Mouse (Mus musculus) ovary, adult 18-20 months (tissue): ENCODE measurements around the gene Zc2hc1b.
"Not testable (repeated sequence)": the region's sequence is repeated elsewhere in the genome, so short reads cannot be mapped to it uniquely, and the experiment has no call there.

ENCODE experiments used
- DNase-seq: peaks from one replicate; pipeline ENCODE4 v3.0.0; 2022; ENCODE audit warnings: low spot score, mixed read lengths

Zc2hc1b gene

DNA sequence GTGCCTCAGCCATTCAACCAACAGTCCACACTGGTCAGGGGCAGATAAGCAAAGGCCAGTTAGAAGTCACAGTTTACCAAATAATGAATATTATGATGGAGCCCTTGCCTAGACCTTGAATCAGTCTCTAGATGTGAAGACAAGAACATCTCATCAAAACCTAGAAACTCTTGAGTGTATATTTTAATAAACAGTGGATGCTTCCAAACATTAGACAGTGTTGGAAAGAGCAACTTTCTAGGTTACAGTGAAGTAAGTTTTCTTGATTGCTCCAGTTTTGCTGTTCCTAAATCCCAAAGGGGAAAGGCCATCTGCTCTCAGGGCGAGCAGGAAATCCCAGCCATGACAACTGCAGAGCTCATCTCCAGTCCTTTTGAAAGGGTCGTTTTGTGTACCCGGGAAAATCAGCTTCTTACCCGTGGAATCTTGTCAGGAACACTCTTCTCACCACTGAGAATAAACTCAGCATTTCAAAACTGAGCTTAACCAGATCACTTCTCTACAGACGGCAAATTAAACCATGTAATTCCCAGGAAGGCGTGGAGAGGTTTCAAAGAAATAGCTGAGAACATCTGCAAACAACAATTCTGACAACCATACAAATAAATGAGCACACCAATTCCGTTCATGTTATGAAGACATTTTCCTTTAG, at the start of gene Zc2hc1b:
TSS of gene Zc2hc1b (minus strand) at position 51 of the 652 bp plus-strand sequence.
- DNase-seq, result no peak

- no peak for DNase-seq
Observed at GRCm38 (mm10) chr10:13225377-13226063, 47.7 kb upstream of the Zc2hc1b start.

- DNase-seq, result no peak
Observed at GRCm38 (mm10) chr10:13222135-13222534, 44.3 kb upstream of the Zc2hc1b start.

DNA sequence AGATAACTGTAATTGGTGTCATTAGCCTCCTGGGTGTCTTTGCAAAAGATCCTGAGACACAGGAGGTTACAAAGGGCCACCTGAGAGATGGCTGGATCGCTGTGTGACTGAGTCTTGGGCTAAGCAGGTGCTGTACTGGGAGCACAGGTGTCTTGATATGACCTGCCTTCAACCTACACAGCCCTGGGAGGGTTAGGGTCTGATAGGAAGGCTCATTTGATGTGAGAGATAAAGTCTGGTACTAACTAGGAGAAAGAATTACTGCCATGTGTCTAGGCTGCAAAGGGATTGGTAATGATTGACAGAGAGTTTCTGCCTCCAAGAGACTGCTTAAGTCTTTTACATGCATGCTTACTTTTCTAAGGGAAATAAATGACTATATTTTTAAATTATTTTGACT, 42.2 kb upstream of the Zc2hc1b start:
- DNase-seq, result no peak

DNA sequence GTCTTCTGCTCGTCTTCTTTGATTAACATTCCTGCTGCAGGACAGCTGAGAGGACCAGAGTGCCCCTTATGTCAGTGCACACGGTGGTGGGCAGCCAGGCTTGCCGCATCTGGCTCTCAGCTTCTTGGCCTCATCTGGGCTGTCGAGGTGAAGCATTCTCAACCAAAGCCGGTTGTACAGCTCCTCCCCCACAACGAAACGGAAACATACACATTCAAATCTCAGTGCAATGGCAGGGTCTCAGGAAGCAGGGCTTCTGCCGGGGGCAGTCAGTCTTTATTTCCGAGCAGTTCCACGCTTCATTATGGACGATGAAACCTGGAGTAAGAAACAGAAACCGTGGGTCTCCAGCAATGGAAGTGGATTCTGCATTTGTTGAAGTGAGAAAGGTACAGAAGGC, 36.1 kb upstream of the Zc2hc1b start:
- DNase-seq, result no peak

- DNase-seq, result no peak
Observed at GRCm38 (mm10) chr10:13212829-13213228, 35.0 kb upstream of the Zc2hc1b start.

- no peak for DNase-seq
Observed at GRCm38 (mm10) chr10:13212326-13212725, 34.5 kb upstream of the Zc2hc1b start.

DNA sequence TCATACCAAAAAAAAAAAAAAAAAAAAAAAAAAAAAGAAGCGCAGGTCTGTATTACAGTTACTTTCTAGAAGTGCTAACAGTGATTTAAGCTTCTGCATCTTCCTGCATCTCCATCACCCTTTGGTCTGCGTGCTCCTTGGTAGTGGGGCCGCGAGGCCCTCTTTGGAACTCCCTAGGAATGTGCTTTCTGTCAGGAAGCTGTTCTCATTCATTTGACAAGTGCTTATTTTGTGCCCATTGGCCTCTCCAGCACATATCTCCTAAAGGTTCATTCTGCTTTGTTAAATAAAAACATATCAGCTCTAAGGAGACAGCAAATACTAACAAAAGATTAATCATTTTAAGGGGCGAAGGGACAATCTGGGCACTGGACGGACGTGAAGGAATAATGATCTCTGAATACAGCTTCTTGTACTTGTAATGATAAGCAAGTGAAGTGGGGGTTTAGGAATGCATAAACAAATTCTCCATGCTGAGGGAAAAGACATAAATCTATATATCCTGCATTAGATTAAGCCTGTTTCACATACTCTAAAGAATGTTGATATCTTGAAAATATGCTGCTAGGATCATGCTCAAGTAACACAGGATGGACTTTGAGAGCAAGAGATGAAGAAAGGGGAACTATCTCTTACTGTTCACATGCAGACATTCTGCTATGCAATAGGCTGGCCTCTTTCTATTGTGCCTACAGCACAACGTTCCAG, 32.3 kb upstream of the Zc2hc1b start:
- no peak for DNase-seq

GRCm38 (mm10) chr10:13209506-13209905, 31.7 kb upstream of the Zc2hc1b start:
- DNase-seq, result no peak

GRCm38 (mm10) chr10:13209061-13209460, 31.2 kb upstream of the Zc2hc1b start:
- no peak for DNase-seq

DNA sequence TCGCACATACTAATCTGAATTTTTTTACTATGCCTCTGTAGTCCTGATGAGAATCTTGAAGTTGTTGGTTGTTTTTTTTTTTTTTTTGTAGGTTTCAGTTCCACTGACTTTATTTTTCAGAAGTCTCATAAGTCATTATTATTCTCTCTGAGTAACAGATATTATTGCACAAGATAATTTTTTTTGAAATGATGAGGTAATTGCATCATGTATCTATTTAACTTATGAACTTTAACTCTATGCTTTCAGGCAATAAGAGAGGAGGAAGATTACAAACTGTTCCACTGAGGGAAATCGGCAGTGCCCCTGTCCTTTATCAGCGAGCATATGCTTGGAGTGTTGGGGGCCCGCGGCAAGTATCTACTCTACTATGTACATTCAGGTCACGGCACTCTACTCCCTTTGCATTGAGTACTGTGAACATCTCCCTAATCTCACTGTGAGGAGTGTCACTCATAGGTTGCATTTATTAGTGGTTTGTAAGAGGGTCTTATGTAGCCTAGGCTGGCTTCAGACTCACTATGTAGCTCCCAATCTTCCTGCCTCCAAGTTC, 24.0 kb upstream of the Zc2hc1b start:
- DNase-seq, result no peak

- no peak for DNase-seq
Observed at GRCm38 (mm10) chr10:13200862-13201261, 23.0 kb upstream of the Zc2hc1b start.

DNA sequence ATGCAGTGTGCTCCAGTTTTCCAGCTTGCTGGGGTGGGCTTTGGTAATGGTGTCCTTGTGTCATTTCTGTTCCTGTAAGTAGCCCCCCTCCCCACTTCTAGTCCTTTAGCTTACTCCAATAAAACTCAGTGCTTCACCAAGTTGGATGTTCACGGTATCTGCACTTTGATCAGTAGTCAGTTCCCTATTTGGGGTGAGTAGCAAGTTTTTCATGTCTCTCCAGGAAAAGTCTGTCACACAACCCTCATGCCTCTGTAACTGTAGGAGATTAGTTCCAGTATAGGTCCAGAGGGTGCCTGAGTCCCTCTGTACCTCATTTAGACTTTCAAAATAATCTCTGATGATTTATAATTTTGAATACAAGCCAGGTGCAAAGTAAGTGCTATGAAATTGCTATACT, 21.4 kb upstream of the Zc2hc1b start:
- DNase-seq, result no peak

- DNase-seq, result no peak
Observed at GRCm38 (mm10) chr10:13196872-13197507, 19.2 kb upstream of the Zc2hc1b start.

GRCm38 (mm10) chr10:13193496-13193895, 15.7 kb upstream of the Zc2hc1b start:
- DNase-seq, result not testable (repeated sequence)

DNA sequence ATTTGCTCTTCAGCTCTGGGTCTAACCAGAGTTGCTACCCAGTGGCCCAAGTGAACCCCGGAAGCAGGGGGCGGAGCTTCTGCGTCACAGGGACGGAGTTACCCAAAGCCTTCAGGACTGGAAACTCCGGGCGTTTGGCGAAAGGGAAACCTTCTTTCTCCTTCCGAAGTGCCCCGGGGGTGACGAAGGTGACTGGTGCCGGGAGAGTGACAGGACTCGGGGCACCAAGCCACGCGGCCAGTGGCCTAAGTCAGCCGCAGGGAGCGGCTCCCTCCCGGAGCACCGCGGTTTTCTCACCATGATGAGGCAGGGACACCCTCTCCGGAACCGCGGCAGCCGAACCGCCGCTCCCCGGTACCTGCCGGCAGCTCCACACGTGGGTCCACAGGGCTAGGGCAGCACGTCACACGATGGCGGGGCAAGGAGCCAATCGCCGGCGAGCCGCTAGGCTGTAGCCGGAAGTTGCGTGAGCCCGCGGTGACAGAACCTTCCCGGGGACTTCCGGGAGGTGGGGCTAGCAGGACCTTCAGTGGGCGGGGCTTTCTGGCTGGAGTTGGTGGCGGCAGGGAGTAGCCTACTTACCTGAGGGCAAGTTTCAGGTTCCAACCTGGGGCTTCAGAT, 15.0 kb upstream of the Zc2hc1b start, which contains the start of gene Ltv1:
TSS of gene Ltv1 (minus strand) at position 438 of the 621 bp plus-strand sequence.
- DNase-seq, result peak; percentile 91

DNA sequence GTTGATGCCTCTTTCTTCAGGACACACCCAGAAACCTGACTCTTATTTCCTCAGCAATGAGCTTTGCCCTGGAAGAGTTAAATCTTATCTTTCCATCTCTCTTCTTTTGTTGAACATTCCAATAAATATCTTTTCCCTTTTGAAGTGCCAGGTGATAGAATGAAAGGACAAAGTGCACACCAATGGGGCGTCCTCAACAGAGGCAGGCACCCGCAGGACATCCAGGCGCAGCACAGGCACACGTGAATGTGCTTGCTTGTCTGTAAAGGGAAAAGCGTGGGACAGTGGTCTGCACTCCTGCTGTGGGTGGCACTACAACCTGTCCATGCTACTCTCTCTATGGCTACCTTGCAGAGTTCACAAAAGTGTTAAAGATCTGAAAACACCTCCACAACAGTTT, 12.1 kb upstream of the Zc2hc1b start:
- DNase-seq, result no peak

DNA sequence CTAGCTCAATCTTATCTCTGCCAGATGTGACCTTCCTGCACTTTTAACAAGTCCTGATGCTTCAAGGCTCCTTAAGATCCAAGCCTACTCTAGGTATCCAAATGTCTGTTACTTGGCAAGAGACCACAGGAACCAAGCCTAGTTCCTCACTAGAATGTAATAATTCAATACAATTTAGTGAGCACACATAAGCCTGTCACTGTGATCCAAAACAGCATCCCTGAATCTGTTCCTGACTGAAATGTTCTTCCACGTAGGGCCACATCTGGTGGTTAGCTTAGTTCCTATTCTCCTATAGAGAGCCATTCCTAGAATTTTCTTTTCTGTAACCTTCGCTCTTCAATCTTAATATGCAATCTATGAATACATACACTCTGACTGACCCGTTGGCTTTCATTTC, 8.9 kb upstream of the Zc2hc1b start:
- no peak for DNase-seq

DNA sequence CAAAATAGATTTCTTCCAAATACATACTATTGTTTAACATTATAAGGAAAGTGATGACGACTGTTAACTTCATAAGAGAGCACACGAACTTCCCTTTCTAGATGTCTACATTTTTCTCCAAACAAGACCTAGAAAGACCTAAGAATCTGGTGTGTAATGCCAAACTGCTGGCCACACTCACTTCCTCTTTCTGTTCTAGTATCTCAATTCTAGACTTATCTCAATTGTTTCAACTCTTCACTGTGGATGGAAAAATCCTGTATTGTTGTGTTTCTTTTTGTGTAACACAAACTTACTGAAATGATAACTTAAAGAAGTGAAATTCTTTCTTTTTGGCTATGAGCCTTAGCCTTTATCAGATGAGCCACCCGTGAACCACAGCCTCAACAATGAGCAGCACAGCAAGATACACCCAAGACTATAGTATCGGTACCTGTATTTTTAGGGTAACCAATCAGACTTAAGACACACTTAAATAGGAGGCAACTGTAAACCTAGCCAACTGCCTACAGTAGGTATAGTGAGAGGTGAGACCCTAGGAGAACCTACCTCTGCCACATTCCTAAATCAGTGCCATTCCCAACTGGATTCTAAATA, 6.4 kb upstream of the Zc2hc1b start:
- no peak for DNase-seq

GRCm38 (mm10) chr10:13180211-13180610, 2.4 kb upstream of the Zc2hc1b start:
- no peak for DNase-seq

DNA sequence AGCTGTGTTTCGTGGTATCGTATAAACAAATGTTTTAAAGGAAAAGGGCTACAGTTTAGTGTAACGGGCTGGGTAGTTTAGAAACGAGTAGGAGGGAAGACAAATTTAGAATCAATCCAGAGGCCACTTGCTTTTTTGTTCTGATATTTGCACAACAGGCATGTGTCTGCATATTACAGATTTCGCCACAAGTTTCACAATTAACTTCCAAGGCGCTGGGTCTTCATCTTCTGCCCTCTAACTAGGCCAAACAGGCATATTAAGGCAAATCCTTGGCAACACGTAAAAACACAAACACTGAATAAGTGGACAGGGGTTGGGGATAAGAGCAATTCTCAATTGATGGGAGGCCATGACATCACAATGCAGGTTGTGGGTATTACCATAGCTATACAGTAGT, 2.0 kb downstream of the Zc2hc1b start:
- DNase-seq, result no peak
